Mouse (Mus musculus): ENCODE measurements around the gene Ivns1abp. TPM values are rescaled to one million over a fixed set of nuclear protein-coding genes. Genes with fewer than 3 reads are reported as not detected.

Gene Ivns1abp
- polyA plus RNA-seq, 1 experiment from 2014 or later = 201 TPM

DNA sequence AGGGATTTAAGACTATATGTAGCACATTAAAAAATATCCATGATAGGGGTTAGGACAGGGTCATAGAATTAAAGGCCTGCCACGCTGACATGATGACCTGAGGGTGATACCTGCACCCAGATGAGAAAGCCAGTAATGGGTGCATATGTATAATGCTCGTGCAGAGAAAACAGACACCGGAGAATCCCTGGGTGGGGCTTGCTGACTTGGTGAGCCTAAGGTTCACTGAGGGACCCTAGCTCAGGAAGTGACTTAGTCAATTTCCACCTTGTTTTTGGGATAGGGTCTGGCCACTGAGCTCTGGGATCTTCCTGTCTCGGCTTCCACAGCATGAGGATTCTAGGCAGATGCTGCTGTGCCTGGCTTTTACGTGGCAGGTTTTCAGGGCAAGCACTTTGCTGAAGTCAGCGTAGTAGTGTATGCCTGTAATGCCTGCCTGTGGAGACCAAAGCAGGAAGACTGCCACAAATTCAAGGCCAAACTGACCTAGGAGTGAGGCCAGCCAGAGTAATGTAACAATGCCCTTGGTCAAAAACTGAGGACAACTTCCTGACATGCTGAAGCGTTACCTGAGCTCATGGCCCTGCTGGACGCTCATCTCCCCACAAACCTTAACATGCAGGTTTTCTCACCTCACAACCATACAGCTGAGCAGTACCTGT is 22.8 kb downstream of the Ivns1abp start:
- H3K4me2 ChIP-seq (replicated peaks; ENCODE audit: low read depth, low read length) = no peak overlapping the region
- H3K36me3 ChIP-seq (ENCODE audit: control insufficient read depth, insufficient read depth, low read length) = peaks cover 53% of the 10 kb centered on the region
- no peaks in the 10 kb centered on the region for H3K9me3 ChIP-seq (ENCODE audit: control insufficient read depth, low read depth, low read length)
- H3K27me3 ChIP-seq (ENCODE audit: control insufficient read depth, insufficient read depth, low read length) = no peaks in the 10 kb centered on the region
- H3K27ac ChIP-seq (ENCODE audit: low read length) = no peak overlapping the region
- no peak overlapping the region for H3K9ac ChIP-seq (replicated peaks; ENCODE audit: low read depth, low read length)
- H3K4me1 ChIP-seq (ENCODE audit: control insufficient read depth, insufficient read depth, low read length) = no peaks in the 10 kb centered on the region
- no peak overlapping the region for H3K4me3 ChIP-seq (ENCODE audit: low read depth, low read length)
- ATAC-seq (ENCODE audit: insufficient number of reproducible peaks, insufficient read depth, low FRiP score, low read depth) = no peak; the same call in 1 of the 2 replicates
- WGBS = 85% methylated on average over 8 of the region's 8 CpGs

DNA sequence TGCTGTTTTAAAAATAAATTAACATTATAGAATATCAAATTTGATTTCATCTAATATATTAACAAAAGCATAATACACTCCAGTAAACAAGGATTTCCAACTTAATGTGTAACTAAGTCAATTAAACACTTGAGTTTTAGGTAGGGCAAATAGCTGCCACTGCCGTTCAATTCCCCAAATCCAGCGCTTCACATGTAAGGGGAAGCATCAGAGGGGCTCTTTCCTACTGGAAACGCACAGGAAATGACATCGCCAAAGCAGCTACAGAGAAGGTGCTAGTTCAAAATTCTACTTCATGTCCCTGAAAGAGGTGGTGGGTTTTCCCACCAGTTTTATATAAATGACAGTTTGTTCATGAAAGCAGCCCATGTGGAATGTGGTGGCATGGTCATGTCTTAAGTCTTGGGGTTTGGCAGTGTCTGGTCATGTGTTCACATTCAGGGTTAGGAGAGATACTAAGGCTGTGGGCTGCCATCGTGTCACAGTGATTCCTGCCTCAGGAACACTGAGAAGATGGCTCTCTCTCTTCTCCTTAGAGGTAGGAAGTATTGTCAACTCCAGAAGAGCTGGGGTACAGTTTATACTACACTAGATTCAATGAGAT is 23.5 kb downstream of the Ivns1abp start:
- Histone ChIP-seq H3K4me2 (replicated peaks; ENCODE audit: low read depth, low read length) (no peak overlapping the region), H3K36me3 (ENCODE audit: control insufficient read depth, insufficient read depth, low read length) (peaks cover 46% of the 10 kb centered on the region), H3K9ac (replicated peaks; ENCODE audit: low read depth, low read length) (no peak overlapping the region), H3K27ac (ENCODE audit: low read length) (no peak overlapping the region), H3K4me1 (ENCODE audit: control insufficient read depth, insufficient read depth, low read length) (no peaks in the 10 kb centered on the region), H3K27me3 (ENCODE audit: control insufficient read depth, insufficient read depth, low read length) (no peaks in the 10 kb centered on the region), H3K4me3 (ENCODE audit: low read depth, low read length) (no peak overlapping the region), H3K9me3 (ENCODE audit: control insufficient read depth, low read depth, low read length) (no peaks in the 10 kb centered on the region)
- WGBS = 93% methylated on average over 5 of the region's 5 CpGs
- ATAC-seq (ENCODE audit: insufficient number of reproducible peaks, insufficient read depth, low FRiP score, low read depth) = no peak

DNA sequence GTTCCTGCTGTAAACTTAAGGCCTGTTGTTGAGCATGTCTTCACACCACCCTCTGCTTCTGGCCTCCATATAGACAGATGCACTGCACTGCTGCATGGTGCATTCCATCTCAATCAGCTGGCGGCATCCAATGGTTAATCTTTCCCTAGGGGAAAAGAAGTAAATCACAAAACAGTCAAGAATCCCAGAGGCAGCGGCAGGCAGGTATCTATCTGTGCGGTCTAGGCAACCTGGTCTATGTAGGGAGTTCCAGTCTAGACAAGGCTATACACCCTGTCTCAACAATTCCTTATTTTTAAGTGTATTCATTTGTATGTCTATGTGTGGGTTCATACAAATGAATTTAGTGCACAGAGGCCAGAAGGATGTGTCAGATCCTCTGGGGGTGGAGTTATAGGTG is 24.2 kb downstream of the Ivns1abp start:
- 93% methylated on average over 3 of the region's 3 CpGs for WGBS
- H3K27me3 ChIP-seq (ENCODE audit: control insufficient read depth, insufficient read depth, low read length) = no peaks in the 10 kb centered on the region
- no peaks in the 10 kb centered on the region for H3K4me1 ChIP-seq (ENCODE audit: control insufficient read depth, insufficient read depth, low read length)
- H3K4me3 ChIP-seq (ENCODE audit: low read depth, low read length) = no peak overlapping the region
- peaks cover 39% of the 10 kb centered on the region for H3K36me3 ChIP-seq (ENCODE audit: control insufficient read depth, insufficient read depth, low read length)
- no peak overlapping the region for H3K4me2 ChIP-seq (replicated peaks; ENCODE audit: low read depth, low read length)
- no peak overlapping the region for H3K9ac ChIP-seq (replicated peaks; ENCODE audit: low read depth, low read length)
- ATAC-seq (ENCODE audit: insufficient number of reproducible peaks, insufficient read depth, low FRiP score, low read depth) = no peak
- H3K27ac ChIP-seq (ENCODE audit: low read length) = no peak overlapping the region
- no peaks in the 10 kb centered on the region for H3K9me3 ChIP-seq (ENCODE audit: control insufficient read depth, low read depth, low read length)

DNA sequence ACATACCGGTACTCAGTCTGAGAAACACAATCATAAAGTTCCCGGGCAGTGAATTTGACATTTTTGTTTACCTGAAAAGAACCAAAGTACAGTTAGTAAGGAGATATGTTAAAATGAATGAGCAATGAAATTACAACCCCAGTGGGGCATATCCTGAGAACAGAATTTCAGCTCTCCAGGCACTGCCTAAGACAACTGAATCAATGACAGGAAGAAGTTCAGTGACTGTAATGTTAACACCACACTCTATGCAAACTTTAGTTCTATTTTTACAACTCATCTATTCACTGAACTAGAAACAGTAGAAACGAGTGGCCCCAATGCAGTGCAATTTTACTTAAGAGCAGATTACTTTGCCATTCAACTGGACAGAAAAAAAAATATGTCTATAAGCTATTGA is 26.3 kb downstream of the Ivns1abp start:
- H3K27me3 ChIP-seq (ENCODE audit: control insufficient read depth, insufficient read depth, low read length) = no peaks in the 10 kb centered on the region
- H3K27ac ChIP-seq (ENCODE audit: low read length) = no peak overlapping the region
- 88% methylated on average over 3 of the region's 3 CpGs for WGBS
- H3K9ac ChIP-seq (replicated peaks; ENCODE audit: low read depth, low read length) = no peak overlapping the region
- no peak overlapping the region for H3K4me3 ChIP-seq (ENCODE audit: low read depth, low read length)
- H3K4me1 ChIP-seq (ENCODE audit: control insufficient read depth, insufficient read depth, low read length) = no peaks in the 10 kb centered on the region
- H3K36me3 ChIP-seq (ENCODE audit: control insufficient read depth, insufficient read depth, low read length) = peaks cover 27% of the 10 kb centered on the region
- H3K9me3 ChIP-seq (ENCODE audit: control insufficient read depth, low read depth, low read length) = no peaks in the 10 kb centered on the region
- no peak overlapping the region for H3K4me2 ChIP-seq (replicated peaks; ENCODE audit: low read depth, low read length)
- ATAC-seq (ENCODE audit: insufficient number of reproducible peaks, insufficient read depth, low FRiP score, low read depth) = no peak

DNA sequence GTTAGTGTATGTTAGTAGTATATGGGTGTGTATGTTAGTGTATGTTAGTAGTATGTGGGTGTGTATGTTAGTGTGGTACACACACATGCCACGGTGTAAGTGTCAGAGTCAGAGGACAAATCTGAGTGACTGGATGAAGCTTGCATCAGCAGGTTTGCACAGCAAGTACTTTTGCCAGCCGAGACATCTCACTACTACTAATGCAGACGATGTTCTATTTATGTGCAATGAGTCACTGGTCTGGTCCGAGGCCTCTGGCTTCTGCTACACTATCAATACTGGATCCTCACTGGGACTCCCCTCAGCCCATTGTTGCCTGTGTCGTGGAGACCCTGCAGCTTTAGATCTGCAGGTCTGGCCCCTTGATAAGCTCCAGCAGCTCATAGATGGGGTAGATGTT is 27.3 kb downstream of the Ivns1abp start:
- Histone ChIP-seq H3K4me3 (ENCODE audit: low read depth, low read length) (no peak overlapping the region), H3K36me3 (ENCODE audit: control insufficient read depth, insufficient read depth, low read length) (peaks cover 21% of the 10 kb centered on the region), H3K9ac (replicated peaks; ENCODE audit: low read depth, low read length) (no peak overlapping the region), H3K27me3 (ENCODE audit: control insufficient read depth, insufficient read depth, low read length) (no peaks in the 10 kb centered on the region), H3K4me1 (ENCODE audit: control insufficient read depth, insufficient read depth, low read length) (no peaks in the 10 kb centered on the region), H3K9me3 (ENCODE audit: control insufficient read depth, low read depth, low read length) (no peaks in the 10 kb centered on the region), H3K4me2 (replicated peaks; ENCODE audit: low read depth, low read length) (no peak overlapping the region), H3K27ac (ENCODE audit: low read length) (no peak overlapping the region)
- WGBS = 84% methylated on average over 5 of the region's 5 CpGs
- no peak for ATAC-seq (ENCODE audit: insufficient number of reproducible peaks, insufficient read depth, low FRiP score, low read depth)

DNA sequence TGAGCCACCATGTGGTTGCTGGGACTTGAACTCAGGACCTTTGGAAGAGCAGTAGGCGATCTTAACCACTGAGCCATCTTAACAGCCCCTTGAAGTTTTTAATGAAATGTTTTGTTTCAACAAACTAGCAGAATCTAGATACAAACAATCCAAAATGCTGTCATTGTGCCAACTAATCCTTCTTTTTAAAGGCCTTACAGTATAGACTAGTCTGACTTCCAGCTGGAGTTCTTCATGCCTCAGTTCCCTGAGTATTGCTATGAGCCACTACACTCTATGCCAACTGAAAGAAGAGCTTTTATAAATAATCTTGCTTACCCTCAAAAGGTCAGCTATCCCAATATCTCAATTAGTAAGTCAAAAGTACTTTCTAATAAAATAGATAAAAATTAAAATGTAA is 28.5 kb downstream of the Ivns1abp start:
- Histone ChIP-seq H3K9me3 (ENCODE audit: control insufficient read depth, low read depth, low read length) (no peaks in the 10 kb centered on the region), H3K9ac (replicated peaks; ENCODE audit: low read depth, low read length) (no peak overlapping the region), H3K36me3 (ENCODE audit: control insufficient read depth, insufficient read depth, low read length) (peaks cover 18% of the 10 kb centered on the region), H3K4me1 (ENCODE audit: control insufficient read depth, insufficient read depth, low read length) (no peaks in the 10 kb centered on the region), H3K27ac (ENCODE audit: low read length) (no peak overlapping the region), H3K27me3 (ENCODE audit: control insufficient read depth, insufficient read depth, low read length) (no peaks in the 10 kb centered on the region), H3K4me3 (ENCODE audit: low read depth, low read length) (no peak overlapping the region), H3K4me2 (replicated peaks; ENCODE audit: low read depth, low read length) (no peak overlapping the region)
- no peak for ATAC-seq (ENCODE audit: insufficient number of reproducible peaks, insufficient read depth, low FRiP score, low read depth)
- 85% methylated on average over 1 of the region's 1 CpGs for WGBS

DNA sequence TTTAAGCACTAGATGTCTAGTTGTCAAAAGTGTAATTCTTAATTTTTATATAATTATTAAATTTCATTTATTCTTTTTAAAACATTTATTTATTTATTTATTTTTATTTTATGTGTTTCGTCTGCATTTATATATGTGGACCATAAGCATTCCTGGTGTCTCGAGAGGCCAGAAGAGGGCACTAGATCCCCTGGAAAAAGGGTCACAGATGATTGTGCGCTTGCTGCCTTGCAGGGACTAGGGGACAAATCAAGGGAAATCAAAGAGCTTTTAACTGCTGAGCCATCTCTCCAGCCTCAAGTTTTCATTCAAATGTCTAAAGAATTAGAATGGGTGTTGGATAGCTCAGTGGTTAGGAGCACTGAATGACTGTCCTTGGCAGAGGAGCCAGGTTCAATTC is 33.1 kb downstream of the Ivns1abp start:
- H3K27me3 ChIP-seq (ENCODE audit: control insufficient read depth, insufficient read depth, low read length) = no peaks in the 10 kb centered on the region
- no peaks in the 10 kb centered on the region for H3K9me3 ChIP-seq (ENCODE audit: control insufficient read depth, low read depth, low read length)
- H3K4me3 ChIP-seq (ENCODE audit: low read depth, low read length) = no peak overlapping the region
- 88% methylated on average over 3 of the region's 3 CpGs for WGBS
- no peak overlapping the region for H3K27ac ChIP-seq (ENCODE audit: low read length)
- H3K4me1 ChIP-seq (ENCODE audit: control insufficient read depth, insufficient read depth, low read length) = no peaks in the 10 kb centered on the region
- H3K36me3 ChIP-seq (ENCODE audit: control insufficient read depth, insufficient read depth, low read length) = no peaks in the 10 kb centered on the region; the same call in 1 of the 2 replicates
- H3K9ac ChIP-seq (replicated peaks; ENCODE audit: low read depth, low read length) = no peak overlapping the region
- no peak overlapping the region for H3K4me2 ChIP-seq (replicated peaks; ENCODE audit: low read depth, low read length)
- ATAC-seq (ENCODE audit: insufficient number of reproducible peaks, insufficient read depth, low FRiP score, low read depth) = no peak

DNA sequence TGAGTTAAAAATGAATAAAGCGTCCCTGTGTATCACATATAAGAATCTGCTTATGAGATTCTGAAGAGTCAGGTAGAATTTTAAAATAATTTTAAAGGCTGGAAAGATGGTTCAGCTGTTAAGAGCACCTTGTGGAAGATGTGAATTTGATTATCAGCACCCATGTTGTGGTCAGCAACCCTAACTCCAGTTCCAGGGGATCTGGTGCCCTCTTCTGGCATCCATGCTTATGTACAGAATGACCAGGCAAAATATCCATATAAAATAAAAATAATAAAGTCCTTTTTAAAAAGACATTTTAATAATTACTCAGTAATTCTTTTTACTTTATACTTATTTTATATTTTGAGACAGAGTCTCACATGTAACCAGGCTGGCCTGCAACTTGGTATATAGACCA is 45.8 kb downstream of the Ivns1abp start:
- Histone ChIP-seq H3K4me3 (ENCODE audit: low read depth, low read length) (no peak overlapping the region), H3K4me1 (ENCODE audit: control insufficient read depth, insufficient read depth, low read length) (no peaks in the 10 kb centered on the region), H3K36me3 (ENCODE audit: control insufficient read depth, insufficient read depth, low read length) (peaks cover 16% of the 10 kb centered on the region), H3K27me3 (ENCODE audit: control insufficient read depth, insufficient read depth, low read length) (no peaks in the 10 kb centered on the region), H3K9ac (replicated peaks; ENCODE audit: low read depth, low read length) (no peak overlapping the region), H3K27ac (ENCODE audit: low read length) (no peak overlapping the region), H3K9me3 (ENCODE audit: control insufficient read depth, low read depth, low read length) (no peaks in the 10 kb centered on the region), H3K4me2 (replicated peaks; ENCODE audit: low read depth, low read length) (no peak overlapping the region)
- WGBS = 95% methylated on average over 1 of the region's 1 CpGs
- ATAC-seq (ENCODE audit: insufficient number of reproducible peaks, insufficient read depth, low FRiP score, low read depth) = no peak

DNA sequence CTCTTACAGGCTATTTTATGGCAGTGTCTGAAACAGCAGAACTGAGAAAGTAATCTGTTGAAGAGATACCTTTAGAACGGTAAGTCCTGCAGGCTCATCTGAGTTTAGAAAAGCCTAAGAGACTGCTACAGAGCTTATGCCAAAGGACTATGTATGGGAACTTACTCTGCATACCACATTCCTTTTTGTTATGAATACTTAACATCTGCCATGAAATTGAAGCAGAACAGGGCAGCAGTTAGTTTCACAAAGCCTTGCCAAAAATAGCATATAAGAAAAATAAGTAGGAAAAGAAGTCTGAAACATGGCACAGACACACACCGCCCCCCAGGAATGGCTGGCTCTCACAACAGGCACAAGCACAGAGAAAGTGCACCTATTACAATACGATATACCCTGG is 65.5 kb downstream of the Ivns1abp start:
- no peak overlapping the region for H3K27ac ChIP-seq (ENCODE audit: low read length)
- WGBS = 86% methylated on average over 3 of the region's 3 CpGs
- ATAC-seq (ENCODE audit: insufficient number of reproducible peaks, insufficient read depth, low FRiP score, low read depth) = no peak
- no peak overlapping the region for H3K4me2 ChIP-seq (replicated peaks; ENCODE audit: low read depth, low read length)
- H3K9ac ChIP-seq (replicated peaks; ENCODE audit: low read depth, low read length) = no peak overlapping the region
- no peaks in the 10 kb centered on the region for H3K27me3 ChIP-seq (ENCODE audit: control insufficient read depth, insufficient read depth, low read length)
- H3K9me3 ChIP-seq (ENCODE audit: control insufficient read depth, low read depth, low read length) = no peaks in the 10 kb centered on the region
- peaks cover 16% of the 10 kb centered on the region for H3K36me3 ChIP-seq (ENCODE audit: control insufficient read depth, insufficient read depth, low read length)
- H3K4me1 ChIP-seq (ENCODE audit: control insufficient read depth, insufficient read depth, low read length) = no peaks in the 10 kb centered on the region
- no peak overlapping the region for H3K4me3 ChIP-seq (ENCODE audit: low read depth, low read length)
